Mouse (Mus musculus) lung, embryonic 14.5 days (tissue): Measurements from ENCODE around the gene Hist1h4h. TPM values are rescaled to one million over a fixed set of nuclear protein-coding genes. Genes with fewer than 3 reads are reported as not detected.

Experiments
- ATAC-seq: fragments of 200-750 bp; cut with Nextera tagmentation; 2 replicates; pipeline ENCODE4 v1.8.0; 2017; ENCODE audit warnings: mild to moderate bottlenecking, moderate TSS enrichment, moderate library complexity; ENCODE audit not compliant: insufficient read depth
- DNase-seq: peaks from one replicate; pipeline ENCODE4 v3.0.0-alpha.2; 2015
- H3K27ac ChIP-seq: fragments of 300-500 bp; sonication (generic); 2 replicates; pipeline ENCODE4 v1.5.1; 2014; ENCODE audit warnings: low read depth, mild to moderate bottlenecking, moderate library complexity
- H3K27me3 ChIP-seq: fragments of 300-500 bp; sonication (generic); 2 replicates; pipeline ENCODE4 v1.6.1; 2014; ENCODE audit warnings: low read length, control low read depth; ENCODE audit not compliant: insufficient read depth
- H3K36me3 ChIP-seq: fragments of 300-500 bp; sonication (generic); 2 replicates; pipeline ENCODE4 v1.6.1; 2014; ENCODE audit warnings: control low read depth; ENCODE audit not compliant: insufficient read depth
- H3K4me1 ChIP-seq: fragments of 300-500 bp; sonication (generic); 2 replicates; pipeline ENCODE4 v1.6.1; 2014; ENCODE audit warnings: antibody characterized with exemption, control low read depth; ENCODE audit not compliant: insufficient read depth
- H3K4me2 ChIP-seq: fragments of 300-500 bp; sonication (generic); 2 replicates; pipeline ENCODE4 v1.6.1; 2014; ENCODE audit warnings: mild to moderate bottlenecking
- H3K4me3 ChIP-seq: fragments of 300-500 bp; sonication (generic); 2 replicates; pipeline ENCODE4 v1.5.1; 2014; ENCODE audit warnings: low read depth, low read length
- H3K9ac ChIP-seq: fragments of 300-500 bp; sonication (generic); 2 replicates; pipeline ENCODE4 v1.6.1; 2014
- H3K9me3 ChIP-seq: fragments of 300-500 bp; sonication (generic); 2 replicates; pipeline ENCODE4 v1.6.1; 2016; ENCODE audit warnings: low read depth, low read length, control low read depth
- CTCF ChIP-seq: IDR thresholded peaks from 2 replicates; pipeline ENCODE4 v1.5.1; 2016; ENCODE audit warnings: antibody characterized with exemption, low read depth
- WGBS: fragments of 180-500 bp; shearing (Covaris S2); extraction: QIAGEN DNeasy Blood & Tissue Kit; methylation state at CpG from one replicate; pipeline ENCODE4 v1.1.7; 2014; 5-methylcytosine and 5-hydroxymethylcytosine counted together
- polyA plus RNA-seq: library from polyadenylated mRNA; unstranded; fragments of >200 nt; fragmentation: Nextera tagmentation; extraction: Ambion mirVana; gene quantifications from 2 replicates; pipeline ENCODE4 v1.2.1, GENCODE M21; 2014

The Hist1h4h gene
- polyA plus RNA-seq, 1 experiment from 2014 or later, result 7.1 TPM

DNA sequence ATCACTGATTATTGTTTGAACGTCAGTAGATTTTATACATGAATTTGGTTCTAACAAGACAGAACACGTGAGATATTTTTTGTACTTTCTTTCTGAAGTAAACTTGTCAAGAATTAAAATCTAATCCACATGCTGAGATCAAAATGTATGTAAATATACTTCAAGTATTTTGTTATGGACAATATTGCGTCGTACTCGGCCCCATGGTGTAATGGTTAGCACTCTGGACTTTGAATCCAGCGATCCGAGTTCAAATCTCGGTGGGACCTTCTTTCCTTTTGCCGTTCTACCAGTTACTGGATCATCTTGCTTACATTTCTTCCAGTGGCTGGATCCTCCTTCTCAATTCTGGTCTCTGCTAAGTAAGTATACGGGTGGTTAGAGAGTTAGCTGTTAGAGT is 11.4 kb upstream of the Hist1h4h start:
- TF ChIP-seq CTCF, result no peak
- no peaks in the 10 kb centered on the region for H3K9me3 ChIP-seq
- peak; percentile 53 for ATAC-seq
- WGBS, result 0% methylated on average over 10 of the region's 10 CpGs
- peak; percentile 97 for DNase-seq
- H3K4me1 ChIP-seq, result no peaks in the 10 kb centered on the region
- peak overlapping the region; percentile 56 for H3K4me3 ChIP-seq
- peak overlapping the region; percentile 96 for H3K4me2 ChIP-seq
- H3K27ac ChIP-seq, result peak overlapping the region; percentile 61; the same call in 1 of the 2 replicates
- no peaks in the 10 kb centered on the region for H3K27me3 ChIP-seq
- H3K9ac ChIP-seq, result 0 out of 2 replicates have a peak overlapping the region, but pooled peaks have one; percentile 21
- H3K36me3 ChIP-seq, result no peaks in the 10 kb centered on the region

DNA sequence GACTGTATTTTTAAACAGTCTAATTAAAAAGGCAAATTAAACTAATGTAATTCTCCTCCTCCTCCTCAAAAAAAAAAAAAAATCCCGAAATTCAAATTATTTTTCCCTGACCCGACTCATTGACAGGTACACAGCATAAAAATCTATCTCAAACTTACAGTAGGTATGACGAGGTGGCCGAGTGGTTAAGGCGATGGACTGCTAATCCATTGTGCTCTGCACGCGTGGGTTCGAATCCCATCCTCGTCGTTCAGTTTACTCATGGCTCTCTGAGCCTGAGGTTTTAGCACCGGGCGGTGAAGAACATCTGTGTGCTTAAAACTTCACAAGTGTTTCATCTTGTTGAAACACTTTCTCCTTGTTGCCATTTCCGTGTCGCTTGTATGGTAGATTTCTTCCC is 9.1 kb upstream of the Hist1h4h start:
- H3K4me3 ChIP-seq, result peak overlapping the region; percentile 15
- under 1% methylated on average over 14 of the region's 14 CpGs for WGBS

DNA sequence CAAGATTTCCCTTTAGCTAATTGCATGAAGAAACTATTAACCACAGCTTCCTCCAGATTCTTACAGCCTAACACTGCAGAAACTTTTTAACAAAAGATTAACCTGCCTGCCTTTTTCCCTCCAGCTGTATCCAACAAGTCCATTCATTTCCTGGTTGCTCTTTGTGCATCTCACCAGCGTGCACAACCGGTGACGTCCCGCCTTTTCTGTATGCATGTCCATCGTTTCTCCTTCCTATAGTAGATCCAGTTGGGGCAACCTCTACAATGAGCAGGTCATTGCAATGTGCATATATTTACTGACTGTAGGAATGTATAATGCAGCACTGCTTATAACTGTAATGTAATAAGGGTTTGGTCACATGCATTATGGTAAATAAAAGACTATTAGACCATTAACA is 6.9 kb upstream of the Hist1h4h start:
- Histone ChIP-seq H3K4me2 (no peak overlapping the region), H3K9ac (no peak overlapping the region), H3K9me3 (no peaks in the 10 kb centered on the region), H3K36me3 (no peaks in the 10 kb centered on the region), H3K27me3 (no peaks in the 10 kb centered on the region), H3K4me3 (no peak overlapping the region), H3K27ac (no peak overlapping the region), H3K4me1 (0 out of 2 replicates have a peak, but pooled peaks cover 10% of the 10 kb centered on the region)
- no peak for ATAC-seq
- no peak for TF ChIP-seq CTCF
- no peak for DNase-seq
- 48% methylated on average over 5 of the region's 5 CpGs for WGBS

More for the DNA sequence above, 9.1 kb upstream of the Hist1h4h start:
- no peak overlapping the region for H3K9ac ChIP-seq
- no peaks in the 10 kb centered on the region for H3K36me3 ChIP-seq
- peak; percentile 91 for DNase-seq
- H3K4me1 ChIP-seq, result 0 out of 2 replicates have a peak, but pooled peaks cover 4% of the 10 kb centered on the region
- H3K4me2 ChIP-seq, result peak overlapping the region; percentile 53
- H3K9me3 ChIP-seq, result no peaks in the 10 kb centered on the region
- H3K27me3 ChIP-seq, result no peaks in the 10 kb centered on the region
- H3K27ac ChIP-seq, result no peak overlapping the region
- peak; percentile 49; the same call in 1 of the 2 replicates for ATAC-seq
- TF ChIP-seq CTCF, result no peak

DNA sequence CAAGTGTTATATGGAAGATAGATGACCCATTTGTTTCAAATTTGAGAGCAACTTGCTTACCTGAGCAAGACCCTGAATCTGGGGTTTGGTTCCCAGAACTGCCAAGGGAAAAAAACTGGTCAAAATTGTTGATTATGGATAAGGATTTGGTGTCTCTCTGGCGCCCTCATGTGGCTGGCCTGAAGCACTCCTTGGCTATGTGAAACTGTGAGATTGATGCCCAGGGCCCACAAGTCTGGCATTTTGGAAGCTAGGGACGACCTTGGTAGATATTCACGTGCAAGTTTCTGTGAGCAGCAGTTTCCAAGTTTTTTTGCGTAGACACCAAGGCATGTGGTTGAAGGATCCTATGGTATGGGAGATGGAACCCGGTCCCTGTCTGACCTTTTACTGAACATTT is 6.2 kb upstream of the Hist1h4h start:
- peak; percentile 88 for TF ChIP-seq CTCF
- H3K9me3 ChIP-seq, result no peaks in the 10 kb centered on the region
- H3K9ac ChIP-seq, result no peak overlapping the region
- no peak overlapping the region for H3K4me3 ChIP-seq
- H3K4me2 ChIP-seq, result 0 out of 2 replicates have a peak overlapping the region, but pooled peaks have one; percentile 20
- 5% methylated on average over 5 of the region's 5 CpGs for WGBS
- 0 out of 2 replicates have a peak, but pooled peaks cover 10% of the 10 kb centered on the region for H3K4me1 ChIP-seq
- peak; percentile 90 for DNase-seq
- H3K27ac ChIP-seq, result no peak overlapping the region
- ATAC-seq, result no peak; the same call in 1 of the 2 replicates
- H3K27me3 ChIP-seq, result no peaks in the 10 kb centered on the region
- no peaks in the 10 kb centered on the region for H3K36me3 ChIP-seq

DNA sequence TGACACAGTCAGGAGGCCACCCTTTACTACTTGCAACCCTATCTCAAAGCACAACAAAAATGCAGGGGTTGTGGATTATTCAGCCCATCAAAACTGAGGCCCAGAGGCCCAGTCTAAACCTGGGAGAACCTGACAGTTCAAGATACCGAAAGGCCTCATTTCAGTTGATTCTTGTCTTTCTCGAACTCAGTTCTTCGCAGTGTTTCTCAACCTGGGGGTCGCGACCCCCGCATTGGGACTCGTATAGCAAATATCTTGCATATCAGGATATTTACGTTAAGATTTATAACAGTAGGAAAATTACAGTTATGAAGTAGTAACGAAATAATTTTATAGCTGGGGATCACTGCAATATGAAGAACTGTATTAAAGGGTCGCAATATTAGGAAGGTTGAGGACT is 4.9 kb upstream of the Hist1h4h start:
- WGBS, result 1% methylated on average over 10 of the region's 10 CpGs
- H3K4me1 ChIP-seq, result 0 out of 2 replicates have a peak, but pooled peaks cover 10% of the 10 kb centered on the region
- no peak for ATAC-seq
- H3K9me3 ChIP-seq, result no peaks in the 10 kb centered on the region
- DNase-seq, result peak; percentile 74
- peak overlapping the region; percentile 36 for H3K4me3 ChIP-seq
- H3K9ac ChIP-seq, result peak overlapping the region; percentile 13; the same call in 1 of the 2 replicates
- peak overlapping the region; percentile 53 for H3K4me2 ChIP-seq
- no peaks in the 10 kb centered on the region for H3K27me3 ChIP-seq
- H3K27ac ChIP-seq, result no peak overlapping the region
- TF ChIP-seq CTCF, result no peak
- no peaks in the 10 kb centered on the region for H3K36me3 ChIP-seq

DNA sequence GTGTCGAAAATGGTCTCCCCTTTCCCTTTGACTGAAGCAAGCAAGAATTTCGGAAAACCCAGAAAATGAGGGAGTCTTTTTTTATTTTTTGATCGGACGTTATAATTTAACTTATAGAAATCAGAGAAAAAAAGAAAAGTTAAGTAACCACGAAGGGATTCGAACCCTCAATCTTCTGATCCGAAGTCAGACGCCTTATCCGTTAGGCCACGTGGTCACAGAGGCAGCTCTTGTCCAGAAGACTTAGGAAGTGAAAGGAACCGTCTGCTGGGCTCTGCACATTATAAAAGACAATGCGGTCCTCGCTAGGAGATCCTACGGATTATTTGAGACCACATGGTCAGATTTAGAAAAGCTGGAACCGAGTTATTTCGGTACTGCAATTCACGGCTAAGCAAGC is 4.5 kb upstream of the Hist1h4h start:
- H3K9ac ChIP-seq, result peak overlapping the region; percentile 38
- no peak for TF ChIP-seq CTCF
- peak overlapping the region; percentile 48 for H3K27ac ChIP-seq
- under 1% methylated on average over 17 of the region's 17 CpGs for WGBS
- 0 out of 2 replicates have a peak, but pooled peaks cover 10% of the 10 kb centered on the region for H3K4me1 ChIP-seq
- H3K4me3 ChIP-seq, result peak overlapping the region; percentile 36
- DNase-seq, result peak; percentile 99
- H3K9me3 ChIP-seq, result no peaks in the 10 kb centered on the region
- peak; percentile 28; the same call in 1 of the 2 replicates for ATAC-seq
- H3K4me2 ChIP-seq, result peak overlapping the region; percentile 53
- no peaks in the 10 kb centered on the region for H3K36me3 ChIP-seq
- H3K27me3 ChIP-seq, result no peaks in the 10 kb centered on the region

DNA sequence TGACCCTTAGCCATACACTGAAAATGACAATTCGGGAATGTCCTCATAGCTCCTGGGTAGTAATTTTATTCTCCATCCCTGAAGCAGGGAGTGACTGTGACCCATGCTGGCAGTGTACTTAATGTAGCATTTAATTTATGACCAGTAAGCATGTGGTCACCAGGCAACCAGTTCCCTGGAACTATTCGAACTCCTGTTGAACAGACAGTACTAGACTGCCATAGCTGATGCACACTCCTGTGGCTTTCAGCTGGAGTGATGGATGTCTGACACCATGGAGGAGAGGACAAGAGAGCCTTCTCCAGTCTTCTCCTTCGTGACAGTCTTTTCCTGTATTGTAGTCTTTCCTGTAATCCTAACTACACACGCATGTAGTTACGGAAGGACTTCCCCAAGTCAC is 1.8 kb upstream of the Hist1h4h start:
- no peak overlapping the region for H3K9ac ChIP-seq
- H3K4me1 ChIP-seq, result peaks cover 19% of the 10 kb centered on the region; the same call in 1 of the 2 replicates
- TF ChIP-seq CTCF, result no peak
- no peak for ATAC-seq
- DNase-seq, result no peak
- peak overlapping the region; percentile 19; the same call in 1 of the 2 replicates for H3K27ac ChIP-seq
- no peaks in the 10 kb centered on the region for H3K9me3 ChIP-seq
- H3K4me2 ChIP-seq, result peak overlapping the region; percentile 63
- H3K27me3 ChIP-seq, result no peaks in the 10 kb centered on the region
- WGBS, result 67% methylated on average over 5 of the region's 5 CpGs
- no peak overlapping the region for H3K4me3 ChIP-seq
- H3K36me3 ChIP-seq, result no peaks in the 10 kb centered on the region
